Mouse (Mus musculus) kidney, postnatal 36 days (tissue): ENCODE data around the gene Pla2g4f.

Experiments used
- DNase-seq, 2 experiments: peaks; one replicate each; pipeline ENCODE4 v3.0.0; 2021 to 2022; ENCODE audit warnings: mixed read lengths in 2 of 2

Gene Pla2g4f

GRCm38 (mm10) chr2:120276951-120277350, 37.0 kb downstream of the Pla2g4f start:
- no peak for DNase-seq

DNA sequence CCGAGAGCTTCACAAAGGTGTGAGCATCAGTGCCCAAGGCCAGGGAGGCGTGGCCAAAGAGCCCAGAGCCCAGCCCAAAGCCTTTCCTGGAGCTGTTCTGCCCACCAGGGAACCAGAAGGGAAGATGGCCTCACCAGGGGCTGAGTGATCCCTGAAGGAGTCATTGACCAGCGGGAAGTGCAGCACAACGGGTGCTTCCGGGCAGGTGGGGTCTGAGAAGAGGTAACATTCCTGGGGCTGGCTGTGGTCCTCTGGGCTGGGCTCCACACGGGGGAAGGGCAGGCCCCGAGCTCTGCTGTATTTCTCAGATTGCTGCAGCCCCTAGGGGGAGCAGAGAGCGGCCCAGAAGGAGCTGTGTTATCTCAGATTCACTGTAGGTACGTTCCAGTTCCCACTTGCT, 45.3 kb downstream of the Pla2g4f start:
- DNase-seq, result no peak

DNA sequence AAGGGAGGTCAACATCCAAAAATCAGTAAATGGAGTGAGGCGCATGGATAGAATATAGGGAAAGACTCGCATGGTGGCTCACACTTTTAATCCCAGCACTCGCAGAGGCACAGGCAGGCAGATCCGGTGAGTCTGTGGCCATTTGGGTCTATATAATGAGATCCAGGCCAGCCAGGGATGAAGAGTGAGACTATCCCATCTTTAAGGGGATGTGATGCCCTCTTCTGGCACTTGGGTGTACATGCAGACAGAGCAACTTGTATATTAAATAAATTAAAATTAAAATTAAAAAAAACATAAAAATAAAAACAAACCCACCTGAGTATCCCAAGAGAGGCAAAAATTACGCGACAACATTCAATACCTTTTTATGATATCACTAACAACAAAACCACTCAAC, 48.4 kb downstream of the Pla2g4f start:
- DNase-seq, result no peak

DNA sequence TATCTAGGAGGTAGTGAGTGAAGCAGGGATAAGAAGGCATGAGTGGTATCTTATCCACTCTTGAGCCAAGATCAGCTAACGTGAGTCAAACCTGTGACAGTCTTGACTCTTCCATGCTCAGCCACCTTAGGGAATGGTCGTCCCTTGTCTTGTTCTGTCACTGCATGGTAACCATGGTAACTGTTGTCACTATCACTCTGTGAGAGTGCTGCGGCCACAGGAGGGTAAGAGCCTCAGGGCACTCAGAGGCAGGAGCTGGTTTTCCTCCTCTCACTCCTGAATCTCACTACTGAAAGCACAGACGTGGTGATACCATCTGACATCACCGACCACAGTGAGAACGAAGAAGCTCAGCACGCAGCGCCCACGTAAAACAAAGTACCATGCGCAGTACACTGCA, 49.1 kb downstream of the Pla2g4f start:
- no peak for DNase-seq

DNA sequence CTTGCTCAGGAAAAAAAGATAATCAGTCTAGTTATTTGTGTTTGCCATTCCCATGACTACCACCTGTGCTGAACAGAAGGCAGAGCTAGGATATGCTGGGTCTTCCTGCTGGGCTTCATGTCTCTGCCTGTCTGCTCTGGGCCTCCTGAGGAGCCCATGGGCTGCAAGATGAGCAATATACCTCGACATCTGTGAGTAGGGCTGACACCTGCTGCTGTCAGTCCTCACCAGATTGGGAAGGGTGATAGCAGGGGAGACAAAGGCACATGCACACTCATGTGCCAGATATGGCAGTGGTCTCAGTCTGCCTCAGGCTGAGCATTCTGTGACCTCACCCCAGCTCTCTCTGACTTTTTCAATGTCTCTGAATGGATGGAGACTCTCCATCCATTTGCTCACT, 51.1 kb downstream of the Pla2g4f start:
- DNase-seq, result no peak

DNA sequence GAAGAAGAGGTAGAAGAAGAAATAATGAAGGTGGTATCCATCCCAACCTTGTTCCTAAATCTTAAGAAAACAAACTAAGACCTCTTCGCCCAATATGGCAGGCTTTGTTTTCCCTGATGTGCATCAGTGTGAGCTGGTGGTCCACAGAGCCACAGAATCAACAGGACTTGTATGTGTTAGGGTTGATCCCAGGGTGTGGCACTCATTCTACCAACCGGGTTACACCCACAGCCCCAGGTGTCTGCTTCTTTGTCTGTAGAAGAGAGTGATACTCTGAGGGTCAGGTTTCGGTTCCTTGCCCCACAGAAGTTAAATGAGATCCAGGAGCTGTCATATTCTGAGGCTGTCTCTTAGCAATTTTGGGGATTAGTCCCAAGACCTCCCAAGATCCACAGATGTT, 52.6 kb downstream of the Pla2g4f start:
- no peak for DNase-seq

- no peak for DNase-seq
Observed at GRCm38 (mm10) chr2:120256259-120256658, 57.7 kb downstream of the Pla2g4f start.

DNA sequence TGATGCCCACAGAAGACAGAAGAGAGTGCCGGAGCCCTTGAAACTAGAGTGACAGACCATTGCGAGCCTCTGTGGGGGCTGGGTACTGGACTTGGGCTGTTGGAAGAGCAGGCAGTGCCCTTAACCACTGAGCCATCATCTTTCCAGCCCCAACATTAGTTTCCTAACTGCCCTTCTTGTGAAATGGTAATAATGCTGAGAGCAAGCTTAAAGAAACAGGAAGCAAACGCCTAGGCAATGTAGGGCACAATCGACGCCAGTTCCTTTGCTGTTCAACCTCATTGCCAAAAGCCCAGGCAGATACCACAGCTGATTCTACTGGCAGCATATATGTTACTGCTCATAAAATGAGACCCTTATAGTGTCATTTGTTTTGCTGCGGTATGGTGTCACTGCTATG, 61.3 kb downstream of the Pla2g4f start:
- no peak for DNase-seq
